Mouse (Mus musculus): ENCODE measurements around the gene Lcp1. TPM values are rescaled to one million over a fixed set of nuclear protein-coding genes. Genes with fewer than 3 reads are reported as not detected.

Gene Lcp1
- total and polyA plus RNA-seq, 2 experiments from 2014 or later = 6.5 to 8.3 TPM

DNA sequence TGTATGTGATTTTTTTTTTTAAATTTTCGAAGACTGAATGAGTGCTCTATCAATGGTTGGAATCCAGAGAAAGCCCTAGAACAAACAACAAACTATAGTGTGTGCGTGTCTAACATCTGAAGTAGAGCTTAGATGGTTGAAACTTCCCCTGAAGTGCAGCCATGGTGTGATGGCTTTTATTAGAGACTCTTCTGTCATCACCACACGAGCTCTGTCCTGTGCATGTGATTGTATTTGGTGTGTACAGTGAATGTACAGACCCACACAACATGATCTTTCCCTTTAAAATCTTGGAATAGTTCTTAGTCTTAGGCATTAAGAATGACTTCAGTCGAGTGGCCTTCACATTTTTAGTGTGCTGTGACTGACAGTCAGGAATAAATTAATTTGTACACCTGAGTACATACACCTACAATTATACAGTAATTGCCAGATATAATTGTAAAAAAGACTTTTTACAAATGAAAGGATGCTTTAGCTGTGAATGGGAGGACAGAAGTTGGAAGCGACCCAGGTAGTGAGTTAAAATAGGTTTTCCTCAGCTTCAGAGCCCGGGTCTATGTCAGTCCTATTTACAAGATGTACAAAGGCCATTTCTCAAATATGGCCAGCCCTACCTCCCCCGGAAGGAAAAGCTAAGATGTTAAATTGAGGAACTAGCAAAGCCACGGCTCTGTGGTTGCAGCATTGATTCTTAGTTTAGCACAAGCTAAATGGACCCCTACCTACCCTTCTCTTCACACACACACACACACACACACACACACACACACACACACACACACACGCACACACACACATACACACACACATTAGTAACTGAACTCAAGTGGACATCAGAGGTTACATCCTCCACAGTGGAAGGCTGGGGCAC is 50.4 kb downstream of the Lcp1 start:
- no peak for DNase-seq (ENCODE audit: low spot score)
- TF ChIP-seq CTCF (IDR thresholded peaks at IDR 0.05; ENCODE audit: low read depth) = no peak
- H3K4me1 ChIP-seq (ENCODE audit: insufficient read depth, low read length) = no peaks in the 10 kb centered on the region
- no peak overlapping the region for H3K4me3 ChIP-seq (ENCODE audit: low read length)
- no peak overlapping the region for H3K27ac ChIP-seq
- H3K9ac ChIP-seq (replicated peaks; ENCODE audit: low read length) = no peak overlapping the region
- ATAC-seq = no peak
- WGBS = 87% methylated on average over 9 of the region's 9 CpGs
- no peaks in the 10 kb centered on the region for H3K9me3 ChIP-seq (ENCODE audit: low read length)
- no peak overlapping the region for H3K4me2 ChIP-seq (ENCODE audit: low read depth, low read length)
- H3K27me3 ChIP-seq (ENCODE audit: insufficient read depth, low read length) = no peaks in the 10 kb centered on the region
- H3K36me3 ChIP-seq (ENCODE audit: insufficient read depth, low read length) = no peaks in the 10 kb centered on the region

DNA sequence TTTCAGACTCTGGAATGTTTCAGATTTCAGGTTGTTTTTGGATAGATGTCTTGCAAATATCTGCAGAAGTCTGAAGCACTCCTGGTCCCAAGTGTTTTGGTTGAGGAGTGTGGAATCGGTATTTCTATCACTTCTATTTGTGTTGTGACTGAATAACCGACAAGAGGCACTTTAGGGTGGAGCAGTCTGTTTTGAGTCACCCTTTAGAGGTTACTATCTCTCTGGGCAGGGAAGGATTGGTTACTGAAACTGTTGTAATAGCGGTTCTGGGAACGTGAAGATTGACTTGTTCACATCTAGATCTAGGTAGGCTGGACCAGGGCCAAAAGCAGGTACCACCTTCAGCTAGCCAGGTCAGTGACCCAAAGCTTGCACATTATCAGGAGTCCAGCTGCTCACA is 51.5 kb downstream of the Lcp1 start:
- Histone ChIP-seq H3K27ac (no peak overlapping the region), H3K4me3 (ENCODE audit: low read length) (no peak overlapping the region), H3K4me2 (ENCODE audit: low read depth, low read length) (no peak overlapping the region), H3K9ac (replicated peaks; ENCODE audit: low read length) (no peak overlapping the region), H3K27me3 (ENCODE audit: insufficient read depth, low read length) (no peaks in the 10 kb centered on the region), H3K36me3 (ENCODE audit: insufficient read depth, low read length) (no peaks in the 10 kb centered on the region), H3K9me3 (ENCODE audit: low read length) (no peaks in the 10 kb centered on the region), H3K4me1 (ENCODE audit: insufficient read depth, low read length) (no peaks in the 10 kb centered on the region)
- WGBS = 78% methylated on average over 4 of the region's 4 CpGs
- ATAC-seq (no peak), DNase-seq (ENCODE audit: low spot score) (no peak)
- no peak for TF ChIP-seq CTCF (IDR thresholded peaks at IDR 0.05; ENCODE audit: low read depth)

DNA sequence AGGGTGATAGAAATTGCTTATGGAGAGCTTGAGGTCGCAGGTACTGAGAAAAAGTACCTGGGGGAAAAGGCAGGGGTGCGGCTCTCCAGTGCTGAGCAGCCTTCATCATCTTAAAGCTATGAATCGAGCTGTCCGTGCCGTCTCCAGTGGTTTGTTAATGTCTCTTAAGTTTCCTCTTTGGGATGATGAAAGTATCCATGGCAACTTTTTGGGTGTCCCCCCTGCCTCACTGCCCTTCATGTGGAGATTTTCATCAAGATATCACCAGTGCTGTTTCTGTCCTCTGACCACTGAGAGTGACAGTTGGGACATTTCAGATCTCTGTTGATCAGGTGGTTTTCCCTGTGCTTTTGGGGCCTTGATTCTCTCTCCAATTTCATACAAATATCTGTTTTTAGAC is 51.9 kb downstream of the Lcp1 start:
- Histone ChIP-seq H3K27me3 (ENCODE audit: insufficient read depth, low read length) (no peaks in the 10 kb centered on the region), H3K4me1 (ENCODE audit: insufficient read depth, low read length) (no peaks in the 10 kb centered on the region), H3K27ac (no peak overlapping the region), H3K9me3 (ENCODE audit: low read length) (no peaks in the 10 kb centered on the region), H3K36me3 (ENCODE audit: insufficient read depth, low read length) (no peaks in the 10 kb centered on the region), H3K4me3 (ENCODE audit: low read length) (no peak overlapping the region), H3K9ac (replicated peaks; ENCODE audit: low read length) (no peak overlapping the region), H3K4me2 (ENCODE audit: low read depth, low read length) (no peak overlapping the region)
- DNase-seq (ENCODE audit: low spot score) = no peak
- no peak for TF ChIP-seq CTCF (IDR thresholded peaks at IDR 0.05; ENCODE audit: low read depth)
- WGBS = 88% methylated on average over 5 of the region's 5 CpGs
- ATAC-seq = no peak

DNA sequence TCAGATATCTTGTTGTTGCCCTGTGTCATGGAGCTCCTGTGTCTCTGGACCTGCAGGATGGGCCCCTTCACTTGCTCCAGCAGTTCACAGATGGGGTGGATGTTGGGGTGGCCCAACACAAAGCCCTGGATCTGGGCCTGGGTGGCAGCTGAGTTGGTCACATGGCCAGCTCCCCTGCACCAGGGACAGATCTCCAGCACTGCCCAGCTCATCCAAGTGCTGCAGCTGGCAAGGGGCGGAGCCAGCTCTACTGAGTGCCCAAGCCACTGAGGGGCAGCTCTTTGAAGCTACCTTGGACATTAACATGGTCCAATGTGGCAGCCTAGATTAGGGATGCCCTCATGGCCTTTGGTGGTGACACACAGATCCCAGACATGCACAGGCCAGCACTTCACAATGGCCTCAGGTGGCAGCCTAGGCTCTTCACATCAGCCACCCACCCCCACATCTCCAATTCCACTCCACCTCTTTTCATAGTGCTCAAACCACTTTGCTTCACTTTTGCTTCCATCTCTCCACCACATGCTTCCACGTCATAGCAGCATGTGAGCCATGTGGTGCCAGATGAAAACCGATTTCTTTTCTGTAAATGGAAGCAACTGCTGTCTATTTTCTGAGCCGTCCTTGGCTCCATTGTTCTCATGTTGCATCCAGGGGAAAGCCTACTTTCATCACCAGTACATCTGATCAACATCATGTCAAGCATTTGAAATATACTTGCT is 53.3 kb downstream of the Lcp1 start:
- no peaks in the 10 kb centered on the region for H3K27me3 ChIP-seq (ENCODE audit: insufficient read depth, low read length)
- H3K9me3 ChIP-seq (ENCODE audit: low read length) = no peaks in the 10 kb centered on the region
- H3K4me2 ChIP-seq (ENCODE audit: low read depth, low read length) = no peak overlapping the region
- no peak for TF ChIP-seq CTCF (IDR thresholded peaks at IDR 0.05; ENCODE audit: low read depth)
- H3K9ac ChIP-seq (replicated peaks; ENCODE audit: low read length) = no peak overlapping the region
- DNase-seq (ENCODE audit: low spot score) (no peak), ATAC-seq (no peak)
- no peaks in the 10 kb centered on the region for H3K4me1 ChIP-seq (ENCODE audit: insufficient read depth, low read length)
- 79% methylated on average over 4 of the region's 4 CpGs for WGBS
- H3K4me3 ChIP-seq (ENCODE audit: low read length) = no peak overlapping the region
- H3K27ac ChIP-seq = no peak overlapping the region
- H3K36me3 ChIP-seq (ENCODE audit: insufficient read depth, low read length) = no peaks in the 10 kb centered on the region

DNA sequence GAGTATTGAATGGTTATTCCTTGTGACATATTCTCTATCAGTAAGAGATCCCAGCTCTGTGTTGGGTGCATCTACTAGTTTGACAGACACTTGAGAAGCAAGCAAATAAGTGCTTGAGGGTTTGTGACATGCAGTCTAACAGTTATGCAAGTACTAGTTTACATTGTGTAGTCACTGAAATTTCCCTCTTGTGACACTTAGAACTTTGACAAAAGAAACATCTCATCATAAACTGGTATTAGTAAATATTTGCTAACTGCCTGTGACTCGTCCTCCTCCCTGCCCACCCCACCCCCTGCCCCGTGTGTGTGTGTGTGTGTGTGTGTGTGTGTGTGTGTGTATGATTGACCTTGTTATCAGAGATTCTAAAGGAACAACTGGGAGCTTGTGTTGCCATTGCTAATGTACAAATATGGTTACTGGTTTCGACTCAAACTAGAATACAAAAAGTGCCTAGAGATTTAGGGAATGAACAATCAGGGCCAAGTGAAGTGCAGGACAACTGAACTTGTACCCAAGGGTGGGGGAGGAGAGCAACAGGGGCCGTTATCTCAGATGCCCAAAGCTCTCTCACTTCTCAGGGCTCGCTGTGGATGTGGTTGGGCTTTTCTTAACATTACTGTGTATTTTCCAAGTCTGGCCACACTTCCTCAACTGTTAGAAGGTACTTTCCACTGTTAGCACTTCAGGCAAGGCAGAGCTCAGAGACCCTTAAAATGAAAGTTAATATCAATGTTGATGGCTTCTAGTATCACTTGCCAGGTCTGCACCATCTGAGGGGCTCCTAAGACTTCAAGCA is 55.1 kb downstream of the Lcp1 start:
- Histone ChIP-seq H3K9me3 (ENCODE audit: low read length) (no peaks in the 10 kb centered on the region), H3K4me1 (ENCODE audit: insufficient read depth, low read length) (no peaks in the 10 kb centered on the region), H3K27ac (no peak overlapping the region), H3K9ac (replicated peaks; ENCODE audit: low read length) (no peak overlapping the region), H3K36me3 (ENCODE audit: insufficient read depth, low read length) (no peaks in the 10 kb centered on the region), H3K27me3 (ENCODE audit: insufficient read depth, low read length) (no peaks in the 10 kb centered on the region), H3K4me2 (ENCODE audit: low read depth, low read length) (no peak overlapping the region), H3K4me3 (ENCODE audit: low read length) (no peak overlapping the region)
- ATAC-seq = no peak
- DNase-seq (ENCODE audit: low spot score) = no peak
- TF ChIP-seq CTCF (IDR thresholded peaks at IDR 0.05; ENCODE audit: low read depth) = no peak
- 86% methylated on average over 5 of the region's 5 CpGs for WGBS

DNA sequence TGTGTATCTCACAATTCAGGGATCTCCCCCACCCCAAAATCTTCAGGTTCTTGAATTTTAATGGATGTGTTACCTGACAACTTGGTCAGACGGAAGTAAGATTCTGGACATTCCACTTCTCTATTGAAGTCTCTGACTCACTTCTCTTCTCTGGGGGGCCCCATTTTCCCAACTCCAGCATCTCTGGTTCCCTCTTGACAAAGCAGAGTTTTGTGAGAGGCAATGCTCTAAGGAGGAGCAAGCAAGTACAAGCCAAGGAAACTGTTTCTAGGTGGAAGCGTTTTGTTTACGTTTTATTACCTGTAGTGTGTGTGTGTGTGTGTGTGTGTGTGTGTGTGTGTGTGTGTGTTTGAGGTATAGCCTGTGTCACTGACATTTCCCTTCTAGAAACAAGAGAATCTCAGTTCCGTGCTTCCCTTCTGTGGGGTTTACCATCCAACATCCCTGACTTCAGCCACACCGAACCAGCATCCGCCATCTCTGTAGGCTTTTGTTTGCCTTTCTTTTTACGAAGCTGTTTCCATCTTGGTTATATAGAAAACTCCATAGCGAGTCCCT is 56.0 kb downstream of the Lcp1 start:
- ATAC-seq = no peak
- Histone ChIP-seq H3K4me1 (ENCODE audit: insufficient read depth, low read length) (no peaks in the 10 kb centered on the region), H3K9ac (replicated peaks; ENCODE audit: low read length) (no peak overlapping the region), H3K4me3 (ENCODE audit: low read length) (no peak overlapping the region), H3K27me3 (ENCODE audit: insufficient read depth, low read length) (no peaks in the 10 kb centered on the region), H3K9me3 (ENCODE audit: low read length) (no peaks in the 10 kb centered on the region), H3K36me3 (ENCODE audit: insufficient read depth, low read length) (no peaks in the 10 kb centered on the region), H3K27ac (no peak overlapping the region), H3K4me2 (ENCODE audit: low read depth, low read length) (no peak overlapping the region)
- WGBS = 93% methylated on average over 8 of the region's 8 CpGs
- no peak for DNase-seq (ENCODE audit: low spot score)
- TF ChIP-seq CTCF (IDR thresholded peaks at IDR 0.05; ENCODE audit: low read depth) = no peak
